Mouse (Mus musculus): ENCODE data around the gene Gcc2.
"Not testable (repeated sequence)": the region's sequence is repeated elsewhere in the genome, so short reads cannot be mapped to it uniquely, and the experiment has no call there.

The Gcc2 gene

DNA sequence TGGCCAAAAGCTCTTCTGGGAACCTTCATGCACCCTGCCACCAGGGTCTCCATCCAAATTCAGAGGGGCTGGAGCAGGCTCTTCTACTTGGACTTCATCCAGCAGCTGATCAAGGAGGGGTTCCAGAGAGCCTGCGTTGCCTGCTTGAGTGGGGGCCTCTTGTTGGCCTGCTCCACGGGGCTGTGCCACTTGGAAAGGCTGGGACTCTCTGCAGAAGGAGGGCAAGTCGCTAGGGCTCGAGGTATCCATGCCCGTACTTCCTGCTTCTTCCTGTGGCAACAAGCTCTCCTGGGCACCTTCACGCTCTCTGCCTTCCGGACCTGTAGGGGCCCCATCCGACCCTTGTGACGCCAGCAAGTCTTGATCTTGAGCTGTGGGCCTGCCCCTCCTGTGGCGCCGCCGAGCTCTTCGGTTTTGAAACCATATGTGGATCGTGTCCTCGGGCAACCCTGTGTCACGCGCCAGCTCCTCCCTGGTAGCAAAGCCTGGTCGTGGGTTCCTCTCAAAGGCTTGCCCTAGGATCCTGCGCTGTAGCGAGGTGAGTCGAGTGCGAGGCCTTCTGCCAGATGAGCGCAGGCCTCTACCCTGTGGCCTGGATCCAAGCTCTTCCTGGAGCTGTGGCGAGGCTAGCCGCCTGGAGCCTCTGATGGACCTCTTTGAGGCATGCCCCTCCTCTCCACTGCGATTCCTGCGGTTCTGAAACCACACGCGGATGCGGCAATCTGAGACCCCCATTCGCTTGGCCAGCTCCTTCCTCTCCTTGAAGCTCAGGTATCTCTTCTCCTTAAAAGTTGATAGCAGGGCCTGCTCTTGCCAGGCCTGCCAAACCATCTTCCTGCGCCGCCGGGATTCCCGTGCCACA, 23.3 kb upstream of the Gcc2 start:
- peak; percentile 48 to 63 for DNase-seq

- not testable (repeated sequence) for DNase-seq
Observed at GRCm38 (mm10) chr10:58232641-58232969, 22.7 kb upstream of the Gcc2 start, which contains the start of gene Duxf3. Gene Duxf3 (minus strand): TSS chr10:58232675.

DNA sequence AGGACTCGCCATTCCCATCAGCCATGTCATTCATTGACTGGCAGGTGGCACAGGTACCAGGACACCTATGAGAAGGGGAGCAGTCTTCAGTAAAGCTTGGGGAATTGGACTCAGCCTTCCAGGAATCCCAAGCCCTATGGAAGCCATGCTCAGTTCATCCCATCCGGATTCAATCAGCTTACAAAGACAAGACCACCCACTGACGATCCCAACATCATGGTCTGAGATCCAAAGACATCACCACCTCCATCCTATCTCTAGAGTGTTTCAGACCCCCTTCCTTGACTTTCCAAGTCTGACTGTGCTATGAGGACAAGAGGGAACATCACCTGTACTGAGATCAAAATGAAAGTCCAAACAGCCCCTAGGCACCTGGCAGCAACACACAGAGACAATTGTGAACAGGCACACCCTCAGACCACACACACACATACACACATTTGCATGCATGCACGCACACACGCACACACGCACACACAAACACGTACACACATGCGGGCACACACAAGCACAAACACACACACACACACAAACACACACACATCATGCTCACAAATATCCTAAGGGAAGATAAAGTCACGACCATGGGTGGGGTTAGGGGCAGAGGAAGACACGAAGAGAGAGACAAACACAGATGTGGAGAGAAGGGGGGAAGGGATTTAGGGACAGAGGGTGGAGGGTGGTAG, 22.1 kb upstream of the Gcc2 start:
- peak in 1 of 2 experiments; percentile 22 for DNase-seq

DNA sequence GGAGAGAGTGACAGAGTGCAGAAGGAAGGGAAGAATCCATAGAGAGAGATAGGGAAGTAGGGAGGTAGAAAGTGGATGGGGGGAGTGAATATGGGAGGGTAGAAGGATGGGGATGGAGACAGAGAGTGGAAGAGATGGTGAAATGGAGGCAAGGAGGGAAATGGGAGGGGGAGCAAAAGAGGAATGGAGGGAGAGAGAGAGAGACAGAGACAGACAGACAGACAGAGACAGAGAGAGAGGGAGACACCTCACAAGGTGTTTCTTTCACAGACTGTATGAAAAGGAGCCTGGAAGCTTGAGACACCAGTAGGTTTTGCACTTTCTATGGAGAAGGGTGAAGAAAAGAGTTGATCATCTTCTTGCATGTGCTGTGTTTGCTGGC, 21.6 kb upstream of the Gcc2 start:
- DNase-seq = not testable (repeated sequence)

DNA sequence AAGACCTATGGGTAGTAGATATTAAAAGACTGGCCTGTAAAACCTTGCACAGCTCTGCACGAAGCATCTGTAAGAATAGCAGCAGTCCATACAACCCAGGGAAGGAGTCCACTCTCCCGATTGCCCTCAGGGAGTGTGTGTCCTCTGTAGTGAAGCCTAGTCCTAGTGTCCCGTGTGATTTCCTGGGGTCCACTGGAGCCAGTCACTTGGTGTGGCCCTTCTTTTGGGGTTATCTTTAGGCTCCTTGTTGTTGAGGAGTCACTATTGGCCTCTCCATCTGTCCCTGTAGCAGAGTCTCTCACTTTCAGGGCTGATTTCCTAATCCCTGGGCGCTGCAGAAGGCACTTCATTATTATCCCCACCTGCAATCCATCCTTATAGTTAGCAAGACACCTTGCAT, 20.3 kb upstream of the Gcc2 start:
- not testable (repeated sequence) for DNase-seq

DNA sequence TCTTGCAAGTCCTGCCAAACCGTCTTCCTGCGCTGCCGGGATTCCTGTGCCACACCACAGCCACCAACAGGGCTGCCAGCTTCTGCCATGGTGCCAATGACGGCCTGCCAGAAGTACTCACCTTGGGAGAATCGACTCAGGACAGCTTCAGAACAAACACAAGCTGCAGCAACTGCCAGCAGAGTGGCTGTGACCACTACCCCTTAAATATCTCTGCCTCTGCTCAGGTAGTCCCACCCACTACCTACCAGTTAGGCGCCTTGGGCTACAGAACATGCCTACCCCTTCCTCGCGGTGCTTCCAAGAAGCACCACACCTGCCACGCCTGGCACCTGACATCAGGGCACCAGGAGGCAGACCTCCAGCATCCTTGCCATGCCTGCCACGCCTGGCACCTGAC, 18.7 kb upstream of the Gcc2 start, which contains the start of gene Gm4981:
Gm4981 (minus strand) TSS at position 89 of the 400 bp plus-strand sequence.
- DNase-seq = no peak

- DNase-seq = peak; percentile 32 to 38
Observed at GRCm38 (mm10) chr10:58238984-58239740, 16.1 kb upstream of the Gcc2 start.

DNA sequence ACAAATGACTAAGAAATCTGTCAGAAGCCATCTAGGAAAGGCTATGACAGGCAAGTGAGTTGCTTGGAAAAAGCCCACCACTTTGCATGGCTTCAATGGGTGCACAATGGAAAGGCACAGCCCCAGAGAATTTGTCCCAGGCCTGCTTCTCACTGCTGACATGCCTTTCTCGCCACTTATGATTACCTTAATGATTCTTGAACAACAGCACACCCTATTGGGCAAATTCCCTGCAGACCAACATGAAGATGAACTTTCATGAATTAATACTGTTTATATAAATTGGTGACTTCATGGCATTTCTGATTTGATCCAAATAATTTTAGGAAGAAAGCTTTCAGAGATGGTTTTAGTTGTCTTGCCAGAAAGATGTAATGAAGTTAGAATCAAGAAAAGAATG, 5.8 kb upstream of the Gcc2 start:
- DNase-seq = no peak

GRCm38 (mm10) chr10:58254635-58255175, 592 bp upstream of the Gcc2 start:
- DNase-seq = peak in 1 of 2 experiments; percentile 13

DNA sequence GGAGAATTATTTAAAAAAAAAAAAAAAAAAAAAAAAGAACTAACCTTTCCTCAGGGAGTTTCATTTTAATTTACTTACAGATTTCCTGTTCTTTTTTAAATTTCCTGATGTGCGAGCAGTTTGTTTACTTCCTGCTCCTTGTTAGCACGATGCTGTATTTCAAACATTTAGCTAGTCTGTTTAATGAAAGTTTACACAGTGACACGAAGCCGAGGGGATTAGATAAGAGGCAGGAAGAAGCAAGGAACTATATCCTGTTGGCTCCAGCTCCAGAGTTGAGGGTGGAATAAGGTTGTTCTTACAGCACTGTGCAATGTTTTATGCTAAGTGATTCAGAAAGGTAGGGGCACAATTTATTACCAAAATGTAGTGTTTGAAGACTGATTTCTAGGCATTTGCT, 657 bp downstream of the Gcc2 start:
- peak in 1 of 2 experiments; percentile 9 for DNase-seq

GRCm38 (mm10) chr10:58258466-58258865, 3.2 kb downstream of the Gcc2 start:
- DNase-seq = no peak

- DNase-seq = no peak
Observed at GRCm38 (mm10) chr10:58282238-58282637, 26.9 kb downstream of the Gcc2 start.

- no peak for DNase-seq
Observed at GRCm38 (mm10) chr10:58290742-58291141, 35.4 kb downstream of the Gcc2 start.

DNA sequence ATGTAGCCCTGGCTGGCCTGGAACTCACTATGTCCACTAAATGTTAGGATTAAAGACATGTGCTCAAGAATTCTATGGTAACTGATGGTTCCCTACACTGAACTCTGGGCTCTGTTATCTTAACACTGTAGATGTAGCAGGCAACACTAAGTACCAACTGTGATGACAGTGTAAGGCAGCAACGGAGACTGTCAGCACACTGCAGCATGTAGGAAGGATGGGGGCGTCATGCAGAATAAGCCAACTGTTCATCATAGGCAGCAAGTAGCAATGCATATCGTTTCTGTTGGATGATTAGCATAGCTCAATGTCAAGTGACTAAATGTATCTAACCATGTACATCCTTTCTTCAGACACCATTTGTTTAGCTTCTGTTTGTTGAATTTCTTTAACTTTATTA, 38.9 kb downstream of the Gcc2 start:
- DNase-seq = no peak

GRCm38 (mm10) chr10:58295605-58296004, 40.3 kb downstream of the Gcc2 start:
- no peak for DNase-seq

GRCm38 (mm10) chr10:58304996-58305395, 49.7 kb downstream of the Gcc2 start:
- DNase-seq = no peak

DNA sequence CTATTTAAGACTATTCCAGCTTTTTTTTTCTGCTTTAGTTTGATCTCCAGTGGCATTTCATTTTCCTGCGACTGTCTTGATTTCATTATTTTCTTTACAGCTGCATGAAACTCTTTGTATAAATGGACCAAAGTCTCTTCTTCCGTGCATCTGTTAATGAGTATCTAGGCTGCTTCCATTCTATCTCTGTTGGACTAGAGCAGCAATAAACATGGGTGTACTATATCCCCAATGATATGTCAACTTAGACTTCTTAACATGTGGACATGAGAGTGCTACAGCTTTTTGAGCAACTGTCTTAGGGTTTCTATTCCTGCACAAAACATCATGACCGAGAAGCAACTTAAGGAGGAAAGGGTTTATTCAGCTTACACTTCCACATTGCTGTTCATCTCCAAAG, 51.6 kb downstream of the Gcc2 start:
- no peak for DNase-seq

- no peak for DNase-seq
Observed at GRCm38 (mm10) chr10:58310791-58311190, 55.5 kb downstream of the Gcc2 start.

DNA sequence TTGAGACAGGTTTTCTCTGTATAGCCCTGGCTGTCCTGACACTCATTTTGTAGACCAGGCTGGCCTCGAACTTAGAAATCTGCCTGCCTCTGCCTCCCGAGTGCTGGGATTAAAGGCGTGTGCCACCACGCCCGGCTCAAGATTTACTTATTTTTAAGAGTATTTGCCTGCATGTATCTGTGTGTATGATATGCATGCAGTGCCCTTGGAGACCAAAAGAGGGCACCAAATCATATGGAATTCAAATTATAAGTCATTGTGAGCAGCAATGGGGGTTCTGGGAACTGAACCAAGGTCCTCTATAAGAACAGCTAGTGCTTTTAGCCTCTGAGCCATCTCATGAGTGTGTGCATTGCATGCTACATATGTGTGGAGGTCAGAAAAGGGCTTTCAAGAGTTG, 57.6 kb downstream of the Gcc2 start:
- DNase-seq = no peak

GRCm38 (mm10) chr10:58320881-58321280, 65.6 kb downstream of the Gcc2 start:
- no peak for DNase-seq

DNA sequence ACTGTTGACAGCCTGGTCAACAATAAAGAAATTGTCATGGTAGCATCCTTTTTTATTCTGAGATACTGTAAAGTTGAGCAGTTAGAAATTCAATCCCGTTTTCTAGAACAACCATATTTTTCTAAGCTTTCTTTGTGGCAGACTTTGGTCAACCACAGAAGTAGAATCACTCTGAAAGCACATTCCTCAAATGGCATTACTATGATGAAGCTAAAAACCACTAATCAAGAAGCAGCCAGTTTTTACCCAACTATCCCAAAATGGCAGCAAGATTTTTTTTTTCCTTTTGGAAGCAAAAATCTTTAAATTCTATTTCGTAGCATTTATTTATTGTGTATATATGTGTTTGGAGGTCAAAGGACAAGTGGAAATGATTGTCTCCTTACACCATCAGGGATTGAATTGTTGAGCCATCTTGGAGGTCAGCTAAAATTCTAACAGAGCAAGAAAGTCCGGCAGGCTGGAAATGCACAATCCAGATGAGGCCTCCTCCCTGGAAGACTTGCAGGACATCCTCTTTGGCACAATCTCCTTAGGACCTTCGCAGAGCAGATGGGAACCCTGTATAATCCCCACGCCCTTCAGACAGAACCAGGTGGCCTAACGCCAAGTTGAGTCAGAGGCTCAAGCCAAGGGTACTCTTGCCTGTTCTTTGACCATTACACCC, 67.2 kb downstream of the Gcc2 start:
- DNase-seq = no peak
